In genomic region chr11:90142393-90142792, GRCm38 (mm10) we compare ENCODE assay signal across 10 mouse cellular contexts. TPM values are rescaled to one million over a fixed set of nuclear protein-coding genes. Genes with fewer than 3 reads are reported as not detected.
DNase-seq lines count a peak whose midpoint lies in the region; ATAC-seq and TF ChIP-seq lines count a peak whose summit lies in the region.
"Had no signal": no experiment of that assay in that cellular context is flagged by ENCODE, and none has a peak within 500 bp of the region (broad histone marks: within the 10 kb centered on the region; RNA-seq: fewer than 3 reads in every experiment).

No protein-coding gene starts in this region.

- ATAC-seq in hindbrain, embryonic 14.5 days (ENCODE audit: low FRiP score): peak; percentile 14; the same call in 1 of the 2 replicates
- no peak for ATAC-seq in hindbrain, embryonic 13.5 days (ENCODE audit: low FRiP score)

- intact Hi-C loops in left cerebral cortex, adult 2 months (cut with DNase I): no loop called here

- no peak for TF ChIP-seq CTCF in left cerebral cortex, adult 2 months (IDR thresholded peaks at IDR 0.05)

- no peak overlapping the region for H3K9ac ChIP-seq in hindbrain, embryonic 14.5 days
- H3K9ac ChIP-seq in hindbrain, embryonic 13.5 days: no peak overlapping the region
- H3K9ac ChIP-seq: liver, embryonic 15.5 days; stomach, embryonic 15.5 days had no signal

- WGBS in hindbrain, embryonic 14.5 days: 27% methylated on average over 4 of the region's 4 CpGs
- WGBS in hindbrain, embryonic 13.5 days: 33% methylated on average over 4 of the region's 4 CpGs

- H3K36me3 ChIP-seq in hindbrain, embryonic 14.5 days (replicated peaks; ENCODE audit: control insufficient read depth, insufficient read depth): no peaks in the 10 kb centered on the region
- H3K36me3 ChIP-seq in hindbrain, embryonic 13.5 days: no peaks in the 10 kb centered on the region
- H3K36me3 ChIP-seq: liver, embryonic 15.5 days; stomach, embryonic 15.5 days had no signal

- no peaks in the 10 kb centered on the region for H3K9me3 ChIP-seq in hindbrain, embryonic 14.5 days (ENCODE audit: control insufficient read depth, low read length)
- no peaks in the 10 kb centered on the region for H3K9me3 ChIP-seq in hindbrain, embryonic 13.5 days
- H3K9me3 ChIP-seq: liver, embryonic 15.5 days; stomach, embryonic 15.5 days had no signal

- no peak overlapping the region for H3K4me3 ChIP-seq in hindbrain, embryonic 14.5 days (replicated peaks; ENCODE audit: low read length)
- H3K4me3 ChIP-seq in hindbrain, embryonic 13.5 days: no peak overlapping the region
- no peak overlapping the region for H3K4me3 ChIP-seq in left cerebral cortex, adult 2 months
- H3K4me3 ChIP-seq: liver, embryonic 15.5 days; stomach, embryonic 15.5 days had no signal

- 0 out of 2 replicates have a peak, but pooled peaks cover 3% of the 10 kb centered on the region for H3K4me1 ChIP-seq in hindbrain, embryonic 14.5 days (replicated peaks; ENCODE audit: control insufficient read depth, insufficient read depth, low read length)
- H3K4me1 ChIP-seq in hindbrain, embryonic 13.5 days (replicated peaks): peaks cover 4% of the 10 kb centered on the region; the same call in 1 of the 2 replicates
- H3K4me1 ChIP-seq: liver, embryonic 15.5 days; stomach, embryonic 15.5 days had no signal

- H3K27ac ChIP-seq in hindbrain, embryonic 14.5 days: no peak overlapping the region
- H3K27ac ChIP-seq in hindbrain, embryonic 13.5 days: no peak overlapping the region; the same call in 1 of the 2 replicates
- no peak overlapping the region for H3K27ac ChIP-seq in left cerebral cortex, adult 2 months
- H3K27ac ChIP-seq: liver, embryonic 15.5 days; stomach, embryonic 15.5 days had no signal

- no peak overlapping the region for H3K4me2 ChIP-seq in hindbrain, embryonic 14.5 days (replicated peaks)
- no peak overlapping the region for H3K4me2 ChIP-seq in hindbrain, embryonic 13.5 days
- H3K4me2 ChIP-seq: liver, embryonic 15.5 days; stomach, embryonic 15.5 days had no signal

- H3K27me3 ChIP-seq in hindbrain, embryonic 14.5 days (ENCODE audit: control insufficient read depth, insufficient read depth, low read length): no peaks in the 10 kb centered on the region
- no peaks in the 10 kb centered on the region for H3K27me3 ChIP-seq in hindbrain, embryonic 13.5 days
- H3K27me3 ChIP-seq: liver, embryonic 15.5 days; stomach, embryonic 15.5 days had no signal

- DNase-seq in hindbrain, embryonic 14.5 days (ENCODE audit: low spot score): peak; percentile 36
- peak; percentile 52 for DNase-seq in brain, adult 2 months (ENCODE audit: low read depth, low spot score)
- DNase-seq in gonadal fat pad, adult 2 months (ENCODE audit: low read depth): peak; percentile 26
- peak; percentile 15 to 27 for DNase-seq in left cerebral cortex, adult 2 months (ENCODE audit: extremely low spot score in 1 of 2, low spot score in 2 of 2)
- peak; percentile 82 to 84 for DNase-seq in right cerebral cortex, postnatal 10 days (ENCODE audit: low spot score in 2 of 2)
- no peak for DNase-seq in thymus, adult 18-20 months
- no peak for DNase-seq in spleen, adult 18-20 months

RNA-seq across cellular contexts. Expression of gene Gm45716, which starts 45.1 kb away (rescaled TPM):
- 20.4 and 25.6 TPM in 2 replicates for polyA plus RNA-seq in hindbrain, embryonic 14.5 days (2014; fragmentation: Nextera tagmentation; extraction: Ambion mirVana)
- polyA plus RNA-seq in hindbrain, embryonic 13.5 days (2015; fragmentation: Nextera tagmentation; extraction: Ambion mirVana): 28.4 and 29.3 TPM in 2 replicates
- 16.4 and 30.7 TPM in 2 replicates for polyA plus RNA-seq in gonadal fat pad, adult 2 months (2012; rRNA removed)
- 1 to 10 TPM; 3.8 to 5.3 TPM for total RNA-seq in left cerebral cortex, adult 2 months (2021)

Comparison
In these comparisons a context has a peak if more than half of its experiments do, and no peak if none do; other contexts are left out.
1. DNase-seq: peak in hindbrain, embryonic 14.5 days (single experiment), brain, adult 2 months (single experiment), gonadal fat pad, adult 2 months (single experiment), left cerebral cortex, adult 2 months (2 of 2) and right cerebral cortex, postnatal 10 days (2 of 2); none in thymus, adult 18-20 months (0 of 2) and spleen, adult 18-20 months (0 of 2).